Mouse (Mus musculus) intestine, postnatal 0 days (tissue): ENCODE data around the gene Bag5. TPM values are rescaled to one million over a fixed set of nuclear protein-coding genes. Genes with fewer than 3 reads are reported as not detected.

Source experiments
- ATAC-seq: fragments of 200-750 bp; cut with Nextera tagmentation; 2 replicates; pipeline ENCODE4 v1.8.0; 2017; ENCODE audit warnings: mild to moderate bottlenecking, moderate TSS enrichment, moderate library complexity
- H3K27ac ChIP-seq: fragments of 300-500 bp; sonication (generic); 2 replicates; pipeline ENCODE4 v1.5.1; 2014; ENCODE audit warnings: mild to moderate bottlenecking, low read depth, low read length, moderate library complexity
- H3K27me3 ChIP-seq: fragments of 300-500 bp; sonication (generic); replicated peaks from 2 replicates; pipeline ENCODE4 v1.6.1; 2014; ENCODE audit warnings: low read length, mixed read lengths; ENCODE audit not compliant: control insufficient read depth, insufficient read depth
- H3K36me3 ChIP-seq: fragments of 300-500 bp; sonication (generic); 2 replicates; pipeline ENCODE4 v1.6.1; 2014; ENCODE audit warnings: mild to moderate bottlenecking, moderate library complexity; ENCODE audit not compliant: control insufficient read depth, insufficient read depth
- H3K4me1 ChIP-seq: fragments of 300-500 bp; sonication (generic); replicated peaks from 2 replicates; pipeline ENCODE4 v1.6.1; 2014; ENCODE audit warnings: antibody characterized with exemption, low read length, mixed read lengths; ENCODE audit not compliant: control insufficient read depth, insufficient read depth
- H3K4me2 ChIP-seq: fragments of 300-500 bp; sonication (generic); replicated peaks from 2 replicates; pipeline ENCODE4 v1.6.1; 2014; ENCODE audit warnings: low read depth, mild to moderate bottlenecking, moderate library complexity
- H3K4me3 ChIP-seq: fragments of 300-500 bp; sonication (generic); 2 replicates; pipeline ENCODE4 v1.5.1; 2014; ENCODE audit warnings: low read depth, low read length
- H3K9ac ChIP-seq: fragments of 300-500 bp; sonication (generic); 2 replicates; pipeline ENCODE4 v1.6.1; 2014; ENCODE audit warnings: mild to moderate bottlenecking, low read depth, low read length
- H3K9me3 ChIP-seq: fragments of 300-500 bp; sonication (generic); 2 replicates; pipeline ENCODE4 v1.6.1; 2016; ENCODE audit warnings: mixed run types; ENCODE audit not compliant: control insufficient read depth
- CTCF ChIP-seq: sonication (generic); IDR thresholded peaks from 2 replicates; pipeline ENCODE4 v1.5.1; 2016; ENCODE audit warnings: low read depth, mild to moderate bottlenecking, control low read depth, antibody characterized with exemption, moderate library complexity
- WGBS: fragments of 180-500 bp; shearing (Covaris S2); extraction: QIAGEN DNeasy Blood & Tissue Kit; methylation state at CpG from one replicate; pipeline ENCODE4 v1.1.7; 2014; 5-methylcytosine and 5-hydroxymethylcytosine counted together
- polyA plus RNA-seq: library from polyadenylated mRNA; unstranded; fragments of >200 nt; fragmentation: Nextera tagmentation; extraction: Ambion mirVana; gene quantifications from 2 replicates; pipeline ENCODE4 v1.2.1, GENCODE M21; 2015

Gene Bag5
- polyA plus RNA-seq, 1 experiment from 2014 or later = 29.6 TPM

DNA sequence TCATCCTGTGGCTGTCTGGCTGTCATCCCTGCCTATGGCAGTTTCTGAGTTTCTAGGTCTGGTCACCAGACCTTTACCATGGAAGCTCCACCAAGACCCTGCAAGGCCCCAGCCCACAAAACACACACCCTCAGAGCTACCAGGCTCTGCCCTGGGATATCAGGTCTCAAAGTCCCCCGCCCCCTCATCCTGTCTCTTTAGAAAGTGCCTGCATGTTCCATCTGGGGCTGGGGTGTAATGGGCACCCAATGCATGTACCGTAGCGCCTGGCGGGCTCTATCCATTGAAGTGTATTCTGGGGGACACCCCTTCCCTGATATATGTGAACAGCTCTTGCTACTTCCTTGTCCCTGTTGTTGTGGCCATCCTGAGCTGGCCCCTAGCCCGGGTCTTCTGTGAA is 20.2 kb downstream of the Bag5 start:
- ATAC-seq = no peak
- Histone ChIP-seq H3K27me3 (no peaks in the 10 kb centered on the region), H3K9me3 (no peaks in the 10 kb centered on the region), H3K27ac (peak overlapping the region; percentile 70; the same call in 1 of the 2 replicates), H3K4me2 (no peak overlapping the region), H3K36me3 (no peaks in the 10 kb centered on the region), H3K4me1 (peaks cover 28% of the 10 kb centered on the region), H3K4me3 (no peak overlapping the region), H3K9ac (0 out of 2 replicates have a peak overlapping the region, but pooled peaks have one; percentile 7)
- 87% methylated on average over 5 of the region's 5 CpGs for WGBS
- no peak for TF ChIP-seq CTCF

DNA sequence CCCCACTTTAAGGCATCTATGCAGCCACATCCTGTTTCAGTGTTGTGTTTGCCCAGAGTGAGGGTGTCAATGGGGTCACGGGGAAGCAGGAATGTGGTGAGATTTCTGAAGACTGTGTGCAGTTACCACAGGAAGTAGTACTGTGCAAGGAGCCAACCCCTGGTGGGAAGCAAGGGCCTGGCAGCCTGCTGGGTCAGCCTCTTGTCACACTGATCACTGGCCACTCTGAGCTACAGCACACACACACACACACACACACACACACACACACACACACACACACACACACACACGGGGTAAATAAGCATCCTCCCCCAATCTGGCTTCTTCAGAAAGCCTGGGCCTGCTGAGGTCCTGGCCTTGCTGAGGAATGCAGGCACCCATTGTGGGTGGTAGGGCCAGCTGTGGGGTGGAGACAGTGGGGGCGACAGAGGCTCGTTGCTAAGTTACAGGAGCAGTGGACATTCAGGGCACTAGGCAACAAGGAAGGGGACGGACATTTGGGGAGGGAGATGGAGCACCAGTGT is 21.6 kb downstream of the Bag5 start:
- no peak overlapping the region for H3K4me2 ChIP-seq
- ATAC-seq = no peak
- H3K9me3 ChIP-seq = no peaks in the 10 kb centered on the region
- peaks cover 40% of the 10 kb centered on the region for H3K4me1 ChIP-seq
- H3K4me3 ChIP-seq = no peak overlapping the region
- no peak overlapping the region for H3K27ac ChIP-seq
- no peaks in the 10 kb centered on the region for H3K27me3 ChIP-seq
- 43% methylated on average over 5 of the region's 5 CpGs for WGBS
- peak; percentile 19; the same call in 1 of the 2 replicates for TF ChIP-seq CTCF
- H3K9ac ChIP-seq = no peak overlapping the region
- no peaks in the 10 kb centered on the region for H3K36me3 ChIP-seq

DNA sequence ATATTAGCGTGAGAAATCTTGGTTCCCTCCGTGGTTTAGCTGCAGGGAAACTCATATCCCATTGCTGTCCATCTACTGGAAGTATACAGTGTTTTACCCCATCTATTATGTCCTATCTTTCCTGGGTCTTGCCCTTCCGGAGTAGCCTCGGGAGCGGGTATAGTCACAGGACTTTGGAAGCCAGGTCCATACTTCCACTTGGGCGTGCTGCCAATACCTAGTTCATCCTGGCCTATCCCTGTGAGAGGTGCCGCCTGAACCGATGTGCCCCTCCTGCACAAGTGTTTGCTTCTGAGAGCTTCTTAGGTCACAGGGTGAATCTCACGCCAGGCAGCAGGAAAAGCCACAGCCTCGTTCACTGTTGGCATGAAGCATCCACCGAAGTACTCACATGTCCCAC is 23.6 kb downstream of the Bag5 start:
- peak; percentile 70 for ATAC-seq
- H3K36me3 ChIP-seq = no peaks in the 10 kb centered on the region
- no peaks in the 10 kb centered on the region for H3K27me3 ChIP-seq
- no peaks in the 10 kb centered on the region for H3K9me3 ChIP-seq
- peaks cover 37% of the 10 kb centered on the region for H3K4me1 ChIP-seq
- no peak overlapping the region for H3K9ac ChIP-seq
- WGBS = 40% methylated on average over 11 of the region's 11 CpGs
- no peak for TF ChIP-seq CTCF
- H3K4me2 ChIP-seq = 0 out of 2 replicates have a peak overlapping the region, but pooled peaks have one; percentile 9
- no peak overlapping the region for H3K4me3 ChIP-seq
- H3K27ac ChIP-seq = peak overlapping the region; percentile 28; the same call in 1 of the 2 replicates

DNA sequence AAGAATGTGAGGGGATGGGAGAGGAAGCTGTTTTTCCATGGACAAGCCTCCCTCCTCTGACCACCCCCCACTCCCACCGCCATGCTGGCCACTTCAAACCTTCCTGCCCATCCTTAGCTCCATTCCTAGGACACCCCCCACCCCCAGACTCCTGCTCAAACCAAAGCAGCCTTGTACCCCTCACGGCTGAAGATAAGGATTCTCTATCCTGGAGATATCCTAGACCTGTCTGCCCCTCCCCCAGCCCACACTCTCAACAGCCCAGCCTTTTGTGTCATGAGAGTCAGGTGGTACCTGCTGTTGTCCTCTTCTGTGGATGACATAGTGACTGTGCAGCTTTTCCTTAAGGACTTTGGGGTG is 25.0 kb downstream of the Bag5 start:
- no peak overlapping the region for H3K4me2 ChIP-seq
- 35% methylated on average over 2 of the region's 2 CpGs for WGBS
- H3K4me1 ChIP-seq = peaks cover 29% of the 10 kb centered on the region; the same call in 1 of the 2 replicates
- no peak overlapping the region for H3K27ac ChIP-seq
- no peak for TF ChIP-seq CTCF
- H3K9me3 ChIP-seq = no peaks in the 10 kb centered on the region
- H3K27me3 ChIP-seq = no peaks in the 10 kb centered on the region
- no peak overlapping the region for H3K4me3 ChIP-seq
- no peak for ATAC-seq
- H3K9ac ChIP-seq = no peak overlapping the region
- no peaks in the 10 kb centered on the region for H3K36me3 ChIP-seq

DNA sequence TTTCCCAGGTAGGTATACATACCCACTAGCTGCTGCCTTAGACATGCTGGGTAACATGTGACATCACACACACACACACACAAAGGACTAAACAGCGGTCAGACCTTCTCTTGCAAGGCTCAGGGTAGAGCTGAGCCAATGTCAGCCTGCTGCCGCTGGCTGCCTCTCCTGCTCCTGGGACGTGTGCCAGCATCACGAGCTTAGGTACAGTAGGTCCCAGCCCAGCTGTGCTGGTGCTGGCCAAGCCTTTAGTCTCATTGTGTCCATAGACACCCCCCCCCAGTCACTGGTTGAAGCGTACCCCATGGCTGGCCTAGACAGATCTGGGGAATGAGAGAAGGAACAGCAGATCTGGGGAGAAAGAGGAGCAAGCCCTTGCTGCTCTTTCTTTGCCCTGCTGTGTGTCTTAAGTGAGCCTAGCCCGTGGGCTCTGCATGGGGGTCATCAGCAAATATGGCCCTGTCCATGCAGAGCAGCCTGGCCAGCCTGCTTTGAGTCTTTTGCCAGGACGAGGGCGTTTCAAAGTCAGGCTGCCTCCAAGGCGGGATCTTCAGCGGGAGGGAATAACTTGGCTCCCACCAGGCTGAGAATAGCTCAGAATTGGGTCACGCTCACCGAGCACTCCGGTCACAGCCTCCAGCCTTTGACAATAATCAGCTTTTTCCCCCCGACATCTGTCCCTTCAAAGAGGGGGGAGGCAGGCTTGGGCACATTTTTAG is 25.5 kb downstream of the Bag5 start:
- H3K27me3 ChIP-seq = no peaks in the 10 kb centered on the region
- WGBS = 28% methylated on average over 14 of the region's 14 CpGs
- peak overlapping the region; percentile 69 for H3K27ac ChIP-seq
- H3K4me1 ChIP-seq = peaks cover 28% of the 10 kb centered on the region; the same call in 1 of the 2 replicates
- no peaks in the 10 kb centered on the region for H3K9me3 ChIP-seq
- no peak overlapping the region for H3K4me3 ChIP-seq
- no peak overlapping the region for H3K4me2 ChIP-seq
- 0 out of 2 replicates have a peak, but pooled peaks cover under 1% of the 10 kb centered on the region for H3K36me3 ChIP-seq
- ATAC-seq = peak; percentile 44
- no peak for TF ChIP-seq CTCF
- H3K9ac ChIP-seq = no peak overlapping the region; the same call in 1 of the 2 replicates

DNA sequence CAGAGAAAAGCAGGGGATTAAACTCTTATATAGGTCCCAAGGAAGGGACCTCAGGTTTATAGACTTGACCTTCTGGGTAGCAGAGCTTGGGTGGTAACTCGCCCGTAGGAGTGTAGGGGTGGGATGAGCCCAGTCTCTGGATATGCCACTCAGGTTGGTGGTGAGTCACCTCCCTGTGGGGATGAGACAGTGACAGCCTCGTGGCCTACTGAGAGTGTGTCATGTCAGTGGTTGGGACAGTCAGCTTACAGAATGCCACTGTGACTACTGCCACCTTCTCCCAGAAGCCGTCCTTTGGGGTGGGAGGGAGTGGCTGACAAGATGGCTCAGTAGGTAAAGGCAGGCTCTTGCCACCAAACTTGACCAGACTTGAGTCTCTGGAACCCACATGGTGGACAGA is 26.7 kb downstream of the Bag5 start:
- no peak for ATAC-seq
- no peak for TF ChIP-seq CTCF
- Histone ChIP-seq H3K36me3 (peaks cover 8% of the 10 kb centered on the region; the same call in 1 of the 2 replicates), H3K4me1 (peaks cover 26% of the 10 kb centered on the region; the same call in 1 of the 2 replicates), H3K27ac (0 out of 2 replicates have a peak overlapping the region, but pooled peaks have one; percentile 69), H3K4me3 (no peak overlapping the region), H3K27me3 (no peaks in the 10 kb centered on the region), H3K9ac (no peak overlapping the region), H3K4me2 (no peak overlapping the region), H3K9me3 (no peaks in the 10 kb centered on the region)
- 68% methylated on average over 4 of the region's 4 CpGs for WGBS
